Mouse (Mus musculus) skeletal muscle tissue, adult 2 months (tissue): Measurements from ENCODE around the gene Hmga2.

Source experiments
- DNase-seq: peaks from one replicate; pipeline ENCODE4 v3.0.0-alpha.2; 2012; ENCODE audit warnings: low read depth, low spot score

The Hmga2 gene

GRCm38 (mm10) chr10:120424015-120424414, 52.3 kb downstream of the Hmga2 start:
- DNase-seq = no peak

- no peak for DNase-seq
These were observed 53.0 kb downstream of the Hmga2 start for GRCm38 (mm10) chr10:120423256-120423655.

- DNase-seq = no peak
These were observed 53.4 kb downstream of the Hmga2 start for GRCm38 (mm10) chr10:120422820-120423219.

GRCm38 (mm10) chr10:120422050-120422449, 54.2 kb downstream of the Hmga2 start:
- peak; percentile 85 for DNase-seq

GRCm38 (mm10) chr10:120420971-120421629, 55.2 kb downstream of the Hmga2 start:
- no peak for DNase-seq

- DNase-seq = no peak
These were observed 57.3 kb downstream of the Hmga2 start for GRCm38 (mm10) chr10:120418738-120419523.

GRCm38 (mm10) chr10:120418211-120418610, 58.1 kb downstream of the Hmga2 start:
- no peak for DNase-seq

- no peak for DNase-seq
These were observed 58.7 kb downstream of the Hmga2 start for GRCm38 (mm10) chr10:120417488-120418118.

- no peak for DNase-seq
These were observed 59.2 kb downstream of the Hmga2 start for GRCm38 (mm10) chr10:120417116-120417487.

GRCm38 (mm10) chr10:120416628-120417027, 59.6 kb downstream of the Hmga2 start:
- DNase-seq = no peak

GRCm38 (mm10) chr10:120412215-120412614, 64.1 kb downstream of the Hmga2 start:
- no peak for DNase-seq

- DNase-seq = no peak
These were observed 65.3 kb downstream of the Hmga2 start for GRCm38 (mm10) chr10:120410958-120411357.

- no peak for DNase-seq
These were observed 67.1 kb downstream of the Hmga2 start for GRCm38 (mm10) chr10:120409131-120409530.

- DNase-seq = no peak
These were observed 69.0 kb downstream of the Hmga2 start for GRCm38 (mm10) chr10:120407230-120407629.

- no peak for DNase-seq
These were observed 70.2 kb downstream of the Hmga2 start for GRCm38 (mm10) chr10:120406038-120406437.

- no peak for DNase-seq
These were observed 70.9 kb downstream of the Hmga2 start for GRCm38 (mm10) chr10:120405322-120405721.

GRCm38 (mm10) chr10:120402966-120403365, 73.3 kb downstream of the Hmga2 start:
- DNase-seq = no peak

- DNase-seq = no peak
These were observed 74.5 kb downstream of the Hmga2 start for GRCm38 (mm10) chr10:120401787-120402186.

- no peak for DNase-seq
These were observed 76.3 kb downstream of the Hmga2 start for GRCm38 (mm10) chr10:120399846-120400510.

- no peak for DNase-seq
These were observed 77.5 kb downstream of the Hmga2 start for GRCm38 (mm10) chr10:120398745-120399144.

GRCm38 (mm10) chr10:120397211-120397631, 79.0 kb downstream of the Hmga2 start:
- no peak for DNase-seq

- no peak for DNase-seq
These were observed 80.7 kb downstream of the Hmga2 start for GRCm38 (mm10) chr10:120395550-120395949.
